Mouse (Mus musculus) spleen, adult 18-20 months (tissue): ENCODE data around the gene Gas7.

Experiments used
- DNase-seq, 2 experiments: peaks; one replicate each; pipeline ENCODE4 v3.0.0; 2022; ENCODE audit warnings: mixed read lengths in 2 of 2

The Gas7 gene

DNA sequence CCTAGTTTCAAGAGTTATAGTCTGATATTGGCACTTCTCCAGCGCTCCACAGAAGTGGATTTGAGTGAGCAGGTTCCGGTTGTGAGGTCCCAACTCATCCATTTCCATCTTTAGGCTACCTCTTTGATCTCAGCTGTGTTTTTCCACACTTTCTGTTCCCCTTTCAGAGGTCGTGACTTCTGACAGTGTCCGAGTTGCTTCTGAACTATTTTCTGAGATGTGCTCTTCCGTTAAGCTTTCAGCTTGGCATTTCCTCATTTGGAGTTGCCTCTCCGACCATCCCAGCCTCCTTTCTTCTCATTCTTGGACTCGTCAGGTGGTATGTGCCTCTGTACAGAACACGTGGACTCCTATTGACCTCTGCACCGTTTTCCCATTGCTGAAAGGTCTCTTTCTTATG is 123.9 kb downstream of the Gas7 start:
- DNase-seq, result no peak

DNA sequence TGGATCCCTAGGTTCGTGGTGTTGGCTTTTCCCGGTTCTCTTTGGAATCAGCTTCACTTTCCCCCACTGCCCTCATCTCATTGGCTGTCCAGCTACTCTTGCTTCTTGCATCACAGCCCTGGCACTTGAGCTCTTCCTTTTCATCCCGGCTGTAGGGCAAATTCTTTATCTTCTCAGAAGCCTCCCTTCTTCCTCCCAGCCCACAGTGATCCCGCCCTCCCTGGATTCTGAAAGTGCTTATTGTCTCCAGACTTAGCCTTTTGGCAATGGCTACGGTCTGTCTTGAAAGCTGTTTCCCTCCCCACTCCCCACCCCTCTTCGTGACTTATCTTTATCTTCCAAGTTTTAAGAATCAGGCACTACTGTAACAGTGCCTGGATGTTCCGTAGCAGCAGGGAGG is 126.3 kb downstream of the Gas7 start:
- no peak for DNase-seq

DNA sequence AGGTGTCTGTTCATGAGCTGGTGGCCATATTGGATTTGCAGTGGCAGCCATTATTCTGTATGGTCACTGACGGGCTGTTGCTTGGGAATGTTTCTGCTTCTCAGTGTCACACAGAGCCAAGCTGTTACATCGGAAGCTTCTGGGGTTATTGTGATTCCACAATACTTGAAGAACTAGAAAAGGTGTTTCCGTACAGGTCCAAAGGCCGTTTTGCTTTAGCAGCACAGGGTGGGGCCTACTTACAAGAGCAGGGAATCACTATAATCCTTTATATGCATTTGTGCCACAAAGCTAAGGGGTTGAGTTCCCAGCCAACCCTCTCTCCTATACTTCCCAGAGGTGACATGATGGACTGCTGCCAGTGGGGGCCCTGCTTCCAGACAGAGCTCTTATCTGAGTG is 127.3 kb downstream of the Gas7 start:
- no peak for DNase-seq

DNA sequence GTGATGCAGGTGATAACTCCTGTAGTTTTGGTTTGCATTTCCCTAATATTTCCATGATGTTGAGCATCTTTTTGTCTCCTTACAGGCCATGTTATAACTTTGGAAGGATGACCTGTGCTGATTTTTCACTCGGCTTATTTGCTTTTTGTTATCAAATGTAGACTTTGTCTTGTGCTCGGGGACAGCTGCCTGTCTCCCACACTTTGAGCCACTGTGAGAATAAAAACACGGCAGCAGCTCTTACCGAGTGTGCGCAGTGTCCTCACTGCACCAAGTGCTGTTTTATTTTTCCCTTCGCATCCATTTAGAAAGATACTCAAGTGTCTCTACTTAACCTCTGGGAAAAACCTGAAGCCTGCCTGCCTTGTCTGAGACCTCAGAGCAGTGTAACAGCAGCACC is 129.8 kb downstream of the Gas7 start:
- no peak for DNase-seq

DNA sequence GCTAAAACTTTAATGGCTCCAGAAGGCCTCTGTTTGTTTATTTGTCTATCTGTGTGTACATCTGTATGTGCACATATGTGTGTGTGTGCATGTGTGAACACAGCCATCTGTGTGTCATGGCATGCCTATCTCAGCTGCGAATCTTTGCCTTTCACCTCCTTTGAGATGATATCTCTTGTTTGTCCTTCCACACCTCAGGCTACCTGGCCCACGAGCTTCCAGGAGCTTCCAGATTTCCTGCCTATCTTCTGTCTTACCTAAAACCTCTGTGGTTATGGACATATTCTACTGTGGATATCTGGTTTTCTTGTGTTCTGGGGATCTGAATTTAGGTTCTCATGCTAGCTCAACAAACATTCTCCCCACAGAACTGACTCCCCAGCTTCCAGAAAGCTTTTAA is 130.4 kb downstream of the Gas7 start:
- no peak for DNase-seq

DNA sequence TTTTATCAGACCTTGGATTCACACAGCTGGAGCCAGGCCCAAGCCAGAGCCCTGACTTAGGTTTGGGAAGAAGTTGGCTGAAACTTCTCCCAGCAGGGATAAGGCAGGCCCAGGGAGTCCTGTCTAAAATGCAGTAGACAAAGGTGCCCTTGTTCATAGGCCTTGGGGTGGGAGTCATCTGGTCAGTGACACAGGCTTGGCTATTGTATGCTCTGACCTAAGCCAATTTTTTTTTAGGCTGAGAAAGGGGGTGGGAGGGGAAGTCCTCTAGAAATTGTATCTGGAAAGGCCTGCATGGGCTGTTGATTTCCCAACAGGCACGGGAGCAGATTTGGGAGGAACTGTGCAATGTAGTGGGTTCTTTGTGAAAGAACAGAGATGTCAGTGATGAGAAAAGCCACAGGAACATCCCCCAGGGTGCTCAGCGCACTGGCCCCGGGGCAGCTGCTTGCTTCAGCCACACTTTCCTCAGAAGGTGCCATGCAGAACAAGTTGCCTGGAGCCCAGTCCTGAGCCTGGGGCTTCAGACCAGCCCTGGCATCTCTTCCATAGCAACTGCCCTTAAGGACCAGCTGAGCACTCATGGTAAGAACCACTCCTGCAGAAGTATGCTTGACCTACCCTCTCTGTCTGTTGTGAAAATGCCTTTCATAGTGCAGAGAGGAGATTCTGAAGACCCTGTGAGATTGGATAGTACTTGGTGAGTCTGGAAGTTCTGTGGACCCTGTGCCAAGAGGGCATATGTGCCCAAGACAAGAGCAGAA is 131.2 kb downstream of the Gas7 start:
- no peak for DNase-seq

DNA sequence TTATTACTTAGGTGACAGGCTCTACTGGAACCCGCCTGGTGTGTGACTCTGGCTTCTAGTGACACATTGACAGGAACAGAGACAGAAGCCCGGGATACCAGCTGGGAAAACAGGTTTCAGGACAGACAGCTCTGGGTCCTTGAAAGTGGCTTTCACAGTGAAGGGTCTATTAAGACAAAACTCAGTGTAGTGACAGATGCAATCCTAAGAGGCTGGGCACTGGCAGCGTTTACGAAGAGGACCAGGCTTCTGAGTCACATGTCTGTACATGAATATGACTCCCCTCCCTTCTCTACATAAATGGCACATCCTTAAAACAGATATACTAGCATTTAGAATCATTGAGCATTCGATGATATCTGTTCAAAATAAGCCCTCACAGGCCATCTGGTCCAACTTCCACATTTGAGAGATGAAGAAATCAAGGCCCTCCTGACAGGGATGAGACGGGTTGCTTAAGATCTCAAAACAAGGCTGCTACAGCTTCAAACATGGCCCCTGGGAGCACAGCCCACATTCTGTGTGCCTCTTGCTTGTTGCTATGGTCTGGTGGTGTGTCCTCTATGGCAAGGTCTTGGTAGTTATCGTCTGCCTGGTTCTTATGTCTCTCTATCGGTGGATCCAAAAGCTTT is 133.1 kb downstream of the Gas7 start:
- DNase-seq, result no peak

DNA sequence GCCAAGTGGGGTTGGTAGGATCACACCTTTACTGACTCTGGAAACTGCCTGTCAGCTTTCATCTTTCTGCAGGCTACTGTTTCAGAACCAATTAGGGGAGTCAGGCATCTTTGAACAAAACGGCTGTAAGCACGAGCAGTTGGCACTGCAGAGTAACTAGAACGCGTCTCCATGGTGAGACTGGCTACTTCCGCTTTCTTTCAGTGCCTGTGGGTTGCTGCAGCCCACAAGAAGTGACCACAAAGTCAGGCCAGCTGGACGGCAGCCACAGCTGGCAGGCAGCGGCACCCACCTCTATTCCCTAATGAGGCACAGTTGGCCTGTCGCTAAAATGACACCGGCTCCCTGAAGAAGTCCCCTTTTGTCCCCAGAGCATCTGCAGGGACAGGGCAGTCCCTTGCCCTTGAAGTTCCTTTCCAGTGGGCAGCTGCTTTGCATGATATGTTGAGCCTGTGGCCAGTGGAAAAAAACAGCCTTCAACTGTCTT is 133.6 kb downstream of the Gas7 start:
- DNase-seq, result peak; percentile 39 to 52

DNA sequence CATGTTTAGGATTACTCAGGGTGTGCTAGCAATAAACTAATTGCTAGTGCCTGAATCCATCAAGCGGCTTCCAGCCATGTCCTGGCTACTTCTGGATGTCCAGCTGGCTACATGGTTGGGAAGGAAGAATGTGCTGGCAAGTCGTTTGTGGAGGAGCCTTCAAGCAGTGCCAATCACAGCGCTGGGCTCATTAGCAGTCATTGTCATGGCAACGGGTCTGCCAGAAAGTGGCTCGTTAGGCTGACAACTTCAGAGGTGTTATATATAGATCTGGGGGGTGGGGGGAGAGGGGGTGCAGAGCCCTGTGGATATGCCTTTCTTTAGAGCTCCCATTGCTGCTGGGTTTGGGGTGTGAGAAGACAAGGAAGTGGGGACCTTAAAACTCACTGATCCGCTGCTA is 141.0 kb downstream of the Gas7 start:
- no peak for DNase-seq

DNA sequence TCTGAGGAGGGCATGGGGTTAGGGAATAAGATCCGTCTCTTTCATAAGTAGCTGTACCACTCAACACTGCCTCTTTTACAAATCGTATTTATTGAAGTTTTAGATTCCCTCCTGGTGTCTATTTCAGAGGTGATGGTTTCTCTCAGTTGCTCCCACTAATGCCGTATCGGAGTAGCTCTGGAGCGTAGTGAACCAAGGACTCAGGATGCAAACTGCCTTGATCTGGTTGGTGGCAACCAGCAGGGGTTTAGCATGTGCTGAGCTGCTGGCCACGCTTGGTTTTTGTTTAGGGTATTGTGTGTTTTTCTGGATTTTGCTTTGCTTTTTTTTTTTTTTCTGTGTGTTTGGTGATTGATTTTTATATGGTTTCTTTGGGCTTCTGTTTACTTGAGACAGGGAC is 141.6 kb downstream of the Gas7 start:
- DNase-seq, result no peak

DNA sequence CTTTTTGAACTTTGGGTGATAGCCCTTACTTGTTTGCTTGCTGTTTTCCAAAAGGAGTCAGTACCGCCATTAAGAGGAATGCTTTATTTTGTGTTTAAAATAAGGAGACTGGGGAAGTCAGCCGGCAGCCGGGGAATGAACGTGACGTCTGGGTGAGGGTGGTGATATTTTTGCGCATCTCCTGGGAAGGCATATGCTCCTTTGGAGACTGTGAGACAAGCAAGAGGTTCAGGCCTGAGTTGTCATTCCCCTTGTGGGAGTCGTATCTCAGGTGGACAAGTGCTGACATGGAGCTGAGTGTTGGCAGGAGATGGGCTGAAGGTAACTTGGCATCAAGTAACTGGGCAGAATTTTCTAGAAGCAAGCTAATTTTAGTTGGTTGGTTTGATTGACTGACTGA is 142.2 kb downstream of the Gas7 start:
- DNase-seq, result no peak

DNA sequence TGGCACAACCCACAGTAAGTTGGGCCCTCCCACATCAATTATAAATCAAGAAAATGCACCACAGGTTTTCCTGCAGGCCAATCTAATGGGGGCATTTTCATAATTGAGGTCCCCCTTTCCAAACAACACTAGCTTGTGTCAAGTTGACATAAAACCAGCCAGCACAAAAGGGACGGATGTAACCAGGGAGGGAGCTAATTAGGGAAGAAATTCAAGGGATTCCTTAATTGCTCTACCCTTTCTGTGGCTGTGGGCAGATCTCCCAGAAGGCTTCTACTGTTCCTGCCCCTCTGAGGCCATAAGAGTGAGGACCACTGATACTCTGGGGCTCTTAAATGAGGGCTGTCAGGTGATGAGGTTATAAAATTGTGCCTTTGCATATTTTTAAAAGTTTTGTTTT is 143.9 kb downstream of the Gas7 start:
- DNase-seq, result no peak

DNA sequence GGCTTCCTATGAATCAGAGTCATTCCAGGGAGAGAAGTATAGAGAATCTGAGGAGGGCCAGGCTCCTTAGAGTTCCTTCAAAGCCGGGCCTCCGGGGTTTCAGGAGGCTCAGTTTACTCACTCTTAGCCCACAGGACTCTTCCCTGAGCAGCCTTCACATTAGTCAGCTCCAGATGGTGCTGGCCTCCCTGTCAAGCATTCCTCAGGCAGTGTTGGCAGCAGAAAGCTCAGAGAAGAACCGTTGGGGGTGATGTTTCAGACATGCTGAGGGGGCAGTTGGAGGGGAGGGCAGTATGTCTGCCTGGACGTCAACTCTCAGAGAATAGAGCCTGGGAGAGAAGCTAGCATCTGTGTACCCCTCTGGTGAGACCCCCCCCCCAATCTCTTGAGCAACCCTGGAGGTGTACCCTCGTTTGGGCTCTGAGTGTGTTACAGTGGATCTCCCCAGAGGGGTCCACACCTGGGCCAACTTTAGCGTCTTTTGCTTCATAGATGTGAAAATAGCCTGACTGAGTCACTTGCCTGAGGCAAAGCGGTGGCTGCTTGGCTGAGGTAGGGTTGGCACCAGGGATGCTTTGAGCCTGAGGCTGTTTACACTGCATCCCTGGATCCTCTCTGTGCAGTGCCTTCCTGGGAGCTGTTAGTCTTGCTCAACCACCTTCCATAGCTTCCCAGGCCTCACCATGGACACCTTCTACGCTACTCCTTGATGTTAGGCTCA is 145.6 kb downstream of the Gas7 start:
- no peak for DNase-seq

DNA sequence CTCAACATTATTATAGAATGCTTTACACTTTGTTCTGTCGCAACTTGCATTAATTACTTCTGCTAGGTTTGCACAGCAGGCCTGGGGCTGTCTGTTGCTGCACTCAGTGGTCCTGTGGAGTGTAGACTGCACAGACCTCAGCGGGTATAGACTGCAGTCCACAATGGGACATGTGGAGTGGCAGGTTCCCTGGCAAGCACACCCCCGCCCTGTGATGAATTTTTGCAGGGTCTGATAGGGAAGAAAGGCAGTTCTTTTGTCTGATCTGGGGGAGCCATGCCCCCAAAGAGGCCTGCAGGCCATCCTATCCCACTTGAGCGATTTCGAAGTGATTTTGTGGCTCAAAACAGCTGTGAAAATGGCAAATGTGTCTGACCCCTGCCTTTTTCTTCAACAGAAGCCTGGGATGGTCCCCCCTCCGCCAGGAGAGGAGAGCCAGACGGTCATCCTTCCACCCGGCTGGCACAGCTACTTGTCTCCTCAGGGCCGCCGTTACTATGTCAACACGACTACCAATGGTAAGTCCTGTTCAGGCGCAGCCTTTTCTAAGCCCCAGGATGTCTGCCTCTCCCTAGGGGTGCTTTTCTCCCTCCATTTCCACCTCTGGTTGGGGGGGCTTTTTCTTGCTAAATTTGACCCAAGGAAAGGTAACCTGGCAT is 147.6 kb downstream of the Gas7 start:
- no peak for DNase-seq

DNA sequence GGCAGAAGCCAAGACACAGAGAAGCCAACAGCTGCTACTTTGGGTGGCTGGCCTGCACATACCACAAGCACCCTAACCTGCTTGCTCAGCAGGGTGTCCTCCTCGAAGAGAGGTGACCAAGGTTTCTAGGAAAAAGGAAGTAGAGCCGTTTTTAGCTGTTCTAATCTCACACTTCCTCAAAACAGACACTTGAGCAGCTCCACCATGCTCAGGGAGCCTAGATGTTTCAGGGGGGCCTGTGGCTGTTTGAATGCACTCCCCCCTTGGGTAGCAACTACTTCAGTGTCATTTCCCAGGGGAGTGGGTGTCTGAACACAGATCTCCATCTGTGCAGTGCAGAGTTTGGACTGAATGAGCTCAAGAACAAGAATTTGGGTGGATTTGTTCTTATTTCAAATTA is 149.2 kb downstream of the Gas7 start:
- peak; percentile 9 to 14 for DNase-seq

DNA sequence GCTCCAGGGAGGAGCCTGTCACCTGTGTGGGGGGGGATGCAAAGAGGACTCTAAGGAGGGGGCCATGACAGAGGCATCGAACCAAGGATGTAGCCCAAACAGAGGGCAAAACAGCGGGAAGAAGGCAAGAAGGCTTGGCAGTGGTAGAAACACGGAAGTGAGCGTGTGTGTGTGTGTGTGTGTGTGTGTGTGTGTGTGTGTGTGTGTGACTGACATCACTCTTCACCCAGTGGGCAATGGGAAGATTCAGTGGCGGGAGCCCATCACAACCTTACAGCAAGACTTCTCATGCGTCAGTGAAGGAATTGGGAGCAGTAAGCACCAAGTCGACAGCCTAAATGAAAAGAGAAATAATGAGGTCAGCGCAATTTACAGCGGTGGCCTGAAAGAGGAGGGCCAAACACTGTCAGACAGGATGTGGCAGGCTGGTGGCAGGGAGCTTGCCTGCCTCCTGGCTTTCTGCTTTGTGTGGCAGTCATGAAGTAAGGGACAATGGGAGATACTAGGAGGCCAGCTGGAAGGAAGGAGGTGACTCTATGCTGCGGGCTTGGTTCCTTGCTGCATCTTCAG is 153.0 kb downstream of the Gas7 start:
- peak in 1 of 2 experiments; percentile 12 for DNase-seq

DNA sequence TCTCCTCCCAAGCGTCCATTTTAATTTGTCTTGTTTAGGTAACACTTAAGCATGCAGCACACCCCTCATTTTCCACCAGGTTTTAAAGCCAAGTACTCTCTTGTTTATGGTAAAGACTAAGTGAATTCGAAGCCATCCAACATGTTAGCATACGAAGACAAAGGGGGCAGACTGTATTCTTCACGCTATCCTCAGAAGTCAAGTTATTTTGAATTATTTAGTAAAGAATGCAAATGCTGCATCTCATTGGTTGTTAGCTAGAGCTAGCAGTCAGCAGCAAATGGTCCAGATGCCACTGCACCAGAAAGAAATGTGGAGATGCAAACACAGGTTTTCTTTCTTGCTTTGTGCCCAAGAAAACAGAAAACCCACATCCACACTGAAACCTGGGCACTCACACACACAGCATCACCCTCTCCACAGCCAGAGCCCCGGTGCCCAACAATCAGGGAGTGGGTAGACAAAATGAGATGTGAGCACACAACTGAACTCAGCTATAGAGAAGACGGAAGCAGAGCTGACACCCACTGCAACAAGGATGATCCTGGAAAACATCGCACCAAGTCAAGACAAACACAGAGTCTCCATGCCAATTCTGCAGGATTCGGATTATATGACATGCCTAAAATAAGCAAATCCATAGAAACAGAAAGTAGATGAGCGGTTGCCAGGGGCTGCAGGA is 157.1 kb downstream of the Gas7 start:
- DNase-seq, result no peak

DNA sequence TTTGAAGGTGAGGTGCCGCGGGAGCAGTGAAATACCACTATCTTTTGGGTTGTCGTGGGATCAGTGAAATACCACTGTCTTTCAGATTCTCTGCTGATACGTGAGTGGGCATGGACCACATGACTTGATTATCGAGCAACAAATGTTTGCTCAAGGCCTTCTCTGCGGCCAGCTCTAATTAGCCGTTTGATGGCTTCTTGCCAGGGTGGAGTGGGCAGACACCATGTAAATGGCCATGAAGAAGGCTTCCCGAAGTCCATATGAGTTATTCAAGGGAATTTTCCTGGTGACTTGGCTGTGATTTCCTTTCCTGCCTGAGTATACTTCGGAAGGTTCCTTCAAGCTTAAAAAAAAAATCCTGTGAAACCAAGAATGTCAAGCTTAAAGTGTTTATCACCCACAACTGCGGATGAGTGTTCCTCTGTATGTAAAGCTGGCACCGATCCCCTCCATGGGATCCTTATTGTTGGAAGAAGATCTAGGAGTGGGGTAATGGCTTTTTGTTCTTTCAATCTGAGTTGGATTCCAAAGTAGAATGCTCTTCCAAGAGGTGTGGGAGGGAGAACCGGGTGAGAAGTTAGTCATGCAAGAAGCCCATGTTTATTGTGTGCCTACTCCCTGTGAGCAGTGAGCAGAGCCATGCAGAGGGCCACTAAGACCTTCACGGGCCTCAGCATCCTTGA is 161.5 kb downstream of the Gas7 start:
- no peak for DNase-seq

DNA sequence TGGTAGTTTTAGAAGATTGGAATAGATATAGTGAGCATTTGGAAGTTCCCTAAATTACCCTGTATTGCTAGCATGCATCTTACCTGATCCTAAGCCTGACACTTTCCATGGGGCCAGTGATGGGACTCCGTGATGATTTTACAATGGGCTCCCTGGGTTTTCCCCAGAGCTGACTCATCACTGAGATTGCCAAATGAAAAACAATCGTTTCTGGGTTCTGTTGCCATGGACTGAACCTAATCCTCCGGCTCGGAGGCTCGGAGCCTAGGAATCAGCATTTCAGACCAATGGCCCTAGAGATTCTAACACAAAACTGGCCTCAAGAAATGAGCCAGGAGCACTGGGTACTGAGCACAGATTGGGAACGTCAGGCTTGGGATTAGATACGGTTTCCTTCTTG is 167.1 kb downstream of the Gas7 start:
- DNase-seq, result no peak

DNA sequence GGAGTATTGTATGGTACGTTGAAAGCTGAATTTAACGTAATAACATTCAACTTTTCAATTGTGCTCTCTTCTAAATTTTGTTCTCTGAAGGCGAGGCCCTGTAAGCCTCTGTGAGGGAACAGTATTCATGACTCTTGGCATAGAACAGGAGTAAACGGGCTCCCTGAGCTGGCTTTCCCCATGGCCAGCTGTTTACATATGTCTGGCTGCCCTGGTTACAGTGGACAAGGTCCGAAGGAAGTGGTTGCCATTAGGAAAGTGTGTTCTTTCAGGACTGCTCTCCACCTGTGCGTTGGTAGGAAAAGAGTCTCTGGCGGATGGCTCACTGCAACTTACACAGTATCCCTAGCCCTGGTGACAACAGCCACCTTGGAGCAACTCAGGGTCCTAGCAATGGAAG is 171.9 kb downstream of the Gas7 start:
- no peak for DNase-seq

DNA sequence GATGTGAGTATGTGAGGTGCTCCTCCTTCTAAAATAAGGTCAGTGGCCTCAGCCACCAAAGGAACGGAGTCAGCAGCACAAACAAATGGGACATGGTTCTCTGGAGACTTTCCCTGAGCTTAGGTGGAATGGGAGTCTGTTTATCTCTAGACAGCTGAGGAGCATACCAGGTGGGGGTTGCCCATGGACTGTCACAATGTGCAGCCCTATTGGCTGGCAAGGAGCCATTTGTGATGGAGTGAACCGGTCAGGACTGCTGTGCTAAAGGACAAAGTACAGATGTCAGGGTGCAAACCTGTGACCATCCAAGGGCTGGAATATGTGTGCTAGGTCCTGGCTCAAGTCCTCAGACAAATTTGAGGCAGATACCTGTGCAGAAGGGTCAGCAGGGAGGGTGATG is 173.3 kb downstream of the Gas7 start:
- DNase-seq, result no peak

DNA sequence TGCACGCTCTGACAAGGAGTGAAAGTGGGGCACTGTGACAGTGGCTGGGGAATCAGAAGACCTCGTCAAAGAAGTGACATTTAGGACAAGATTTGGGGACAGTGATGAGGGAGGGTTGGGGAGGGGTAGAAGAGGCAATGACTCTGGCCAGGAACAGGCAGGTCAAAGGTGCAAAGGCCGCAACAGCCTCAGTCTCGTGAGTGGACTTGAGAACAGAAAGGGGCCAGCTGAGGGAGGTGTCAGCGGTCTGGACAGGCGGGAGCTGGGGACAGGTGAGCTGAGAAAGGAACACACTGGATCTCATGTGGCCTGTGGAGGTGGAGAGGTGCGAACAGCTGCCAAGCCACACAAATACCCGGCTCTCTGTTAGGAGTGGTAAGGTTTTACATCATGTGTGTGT is 177.7 kb downstream of the Gas7 start:
- DNase-seq, result no peak
